ENCODE assay signal across 14 mouse cellular contexts in the genomic region with DNA sequence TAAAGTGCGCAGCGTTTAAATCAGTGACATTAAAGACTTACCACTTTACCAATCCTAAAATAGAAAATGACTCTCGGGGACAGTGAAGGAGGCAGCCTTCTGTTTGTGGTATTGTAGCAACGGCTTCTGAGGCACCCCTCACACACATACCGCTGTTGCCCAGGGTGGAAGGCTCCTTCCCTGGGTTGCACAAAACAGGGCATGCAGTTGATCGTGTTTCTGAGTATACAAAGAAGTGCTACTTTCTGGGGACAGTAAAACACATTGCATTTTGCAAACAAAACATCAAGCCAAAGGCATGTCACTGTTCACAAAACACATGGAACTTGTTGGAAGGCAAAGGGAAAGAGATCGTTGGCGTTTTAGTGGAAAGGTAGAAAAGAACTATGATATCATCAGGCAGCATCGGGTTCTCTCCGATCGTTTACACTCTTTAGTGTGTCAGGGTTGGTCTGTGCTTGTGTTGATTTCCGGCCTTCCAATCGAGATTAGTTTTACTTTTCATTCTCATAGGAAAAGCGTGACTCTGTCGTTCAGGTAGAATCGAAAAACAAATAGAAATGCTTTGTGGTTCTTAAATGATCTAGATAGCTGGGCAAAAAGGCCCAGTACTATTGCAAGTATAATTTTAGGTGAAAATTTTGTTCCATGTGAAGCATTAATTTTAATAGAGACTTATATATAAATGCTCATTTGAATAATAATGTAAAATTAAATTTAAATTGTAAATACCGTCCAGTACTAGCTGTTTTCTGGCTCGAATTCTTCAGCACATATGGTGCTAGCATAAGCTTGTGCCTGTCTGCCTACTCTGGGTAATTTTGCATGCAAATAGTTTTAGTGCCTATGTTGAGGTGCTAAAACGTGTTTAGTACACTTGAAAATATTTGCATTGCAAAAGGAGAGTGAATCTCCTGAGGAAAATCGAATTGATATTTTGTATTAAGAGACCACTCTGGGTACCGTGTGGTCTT.
DNase-seq lines count a peak whose midpoint lies in the region; ATAC-seq lines count a peak whose summit lies in the region.
"Had no signal": no experiment of that assay in that cellular context is flagged by ENCODE, and none has a peak within 500 bp of the region (broad histone marks: within the 10 kb centered on the region; RNA-seq: fewer than 3 reads in every experiment).

No protein-coding gene starts in this region.

- WGBS in neural tube, embryonic 13.5 days = 79% methylated on average over 21 of the region's 21 CpGs
- WGBS in heart, embryonic 14.5 days = 67% methylated on average over 21 of the region's 21 CpGs
- 71% methylated on average over 21 of the region's 21 CpGs for WGBS in neural tube, embryonic 15.5 days
- WGBS in intestine, embryonic 15.5 days = 82% methylated on average over 21 of the region's 21 CpGs

- DNase-seq in heart, adult 11 months = peak; percentile 91
- no peak for DNase-seq in heart, adult 8-10 months (ENCODE audit: low spot score)
- no peak for DNase-seq in neural tube, embryonic 10.5 days (ENCODE audit: extremely low spot score, low spot score)
- DNase-seq in embryo, embryonic 10.5 days (ENCODE audit: low spot score) = no peak
- DNase-seq: gastrocnemius, postnatal 25 days; kidney, postnatal 4 days; liver, embryonic 13.5 days; right cerebral cortex, postnatal 25 days; thymus, postnatal 25 days had no signal

- H3K4me3 ChIP-seq in neural tube, embryonic 13.5 days = no peak overlapping the region
- H3K4me3 ChIP-seq in heart, embryonic 14.5 days (ENCODE audit: control insufficient read depth in 1 of 2, insufficient read depth in 1 of 2, low read depth in 1 of 2, low read length in 2 of 2) = no peak overlapping the region
- H3K4me3 ChIP-seq in neural tube, embryonic 15.5 days (replicated peaks) = no peak overlapping the region
- no peak overlapping the region for H3K4me3 ChIP-seq in intestine, embryonic 15.5 days (replicated peaks)
- H3K4me3 ChIP-seq: liver, embryonic 13.5 days had no signal

- H3K9me3 ChIP-seq in neural tube, embryonic 13.5 days = no peaks in the 10 kb centered on the region
- no peaks in the 10 kb centered on the region for H3K9me3 ChIP-seq in heart, embryonic 14.5 days (ENCODE audit: control insufficient read depth, low read length)
- no peaks in the 10 kb centered on the region for H3K9me3 ChIP-seq in neural tube, embryonic 15.5 days (replicated peaks)
- H3K9me3 ChIP-seq in intestine, embryonic 15.5 days = no peaks in the 10 kb centered on the region
- H3K9me3 ChIP-seq: liver, embryonic 13.5 days had no signal

- ATAC-seq in neural tube, embryonic 13.5 days (ENCODE audit: low read depth) = no peak
- no peak for ATAC-seq in heart, embryonic 14.5 days (ENCODE audit: insufficient number of reproducible peaks, insufficient read depth, low FRiP score, low read depth)
- ATAC-seq in neural tube, embryonic 15.5 days (ENCODE audit: low FRiP score) = no peak
- ATAC-seq in intestine, embryonic 15.5 days = no peak

- no peak overlapping the region for H3K9ac ChIP-seq in neural tube, embryonic 13.5 days
- peak overlapping the region; percentile 1; the same call in 1 of the 2 replicates for H3K9ac ChIP-seq in heart, embryonic 14.5 days (ENCODE audit: low read length)
- no peak overlapping the region for H3K9ac ChIP-seq in neural tube, embryonic 15.5 days (replicated peaks)
- no peak overlapping the region for H3K9ac ChIP-seq in intestine, embryonic 15.5 days
- H3K9ac ChIP-seq: liver, embryonic 13.5 days had no signal

- no peaks in the 10 kb centered on the region for H3K36me3 ChIP-seq in neural tube, embryonic 13.5 days
- no peaks in the 10 kb centered on the region for H3K36me3 ChIP-seq in heart, embryonic 14.5 days (ENCODE audit: control insufficient read depth, insufficient read depth, low read length)
- no peaks in the 10 kb centered on the region for H3K36me3 ChIP-seq in neural tube, embryonic 15.5 days
- H3K36me3 ChIP-seq in intestine, embryonic 15.5 days = no peaks in the 10 kb centered on the region
- H3K36me3 ChIP-seq: liver, embryonic 13.5 days had no signal

- H3K27ac ChIP-seq in neural tube, embryonic 13.5 days (replicated peaks) = peak overlapping the region; percentile 33
- peak overlapping the region; percentile 15 to 25; a peak in 3 of 4 replicates for H3K27ac ChIP-seq in heart, embryonic 14.5 days (replicated peaks in 1 of 2; ENCODE audit: control insufficient read depth in 1 of 2, insufficient read depth in 1 of 2, low read depth in 2 of 2, low read length in 2 of 2)
- H3K27ac ChIP-seq in neural tube, embryonic 15.5 days (replicated peaks) = peak overlapping the region; percentile 18; the same call in 1 of the 2 replicates
- H3K27ac ChIP-seq in intestine, embryonic 15.5 days = no peak overlapping the region
- H3K27ac ChIP-seq: liver, embryonic 13.5 days had no signal

- H3K4me1 ChIP-seq in neural tube, embryonic 13.5 days (replicated peaks) = peaks cover 53% of the 10 kb centered on the region
- H3K4me1 ChIP-seq in heart, embryonic 14.5 days (ENCODE audit: control insufficient read depth in 2 of 2, insufficient read depth in 2 of 2, low read length in 2 of 2) = peaks cover 21 to 31% of the 10 kb centered on the region in 2 experiments
- H3K4me1 ChIP-seq in neural tube, embryonic 15.5 days = peaks cover 25% of the 10 kb centered on the region
- H3K4me1 ChIP-seq in intestine, embryonic 15.5 days (replicated peaks) = no peaks in the 10 kb centered on the region
- H3K4me1 ChIP-seq: liver, embryonic 13.5 days had no signal

- H3K27me3 ChIP-seq in neural tube, embryonic 13.5 days = no peaks in the 10 kb centered on the region
- no peaks in the 10 kb centered on the region for H3K27me3 ChIP-seq in heart, embryonic 14.5 days (ENCODE audit: control insufficient read depth, insufficient read depth, low read length)
- no peaks in the 10 kb centered on the region for H3K27me3 ChIP-seq in neural tube, embryonic 15.5 days (replicated peaks)
- H3K27me3 ChIP-seq in intestine, embryonic 15.5 days (replicated peaks) = no peaks in the 10 kb centered on the region
- H3K27me3 ChIP-seq: CH12.LX; liver, embryonic 13.5 days had no signal

- no peak overlapping the region for H3K4me2 ChIP-seq in neural tube, embryonic 13.5 days
- peak overlapping the region; percentile 40; the same call in 1 of the 2 replicates for H3K4me2 ChIP-seq in heart, embryonic 14.5 days (ENCODE audit: low read length)
- H3K4me2 ChIP-seq in neural tube, embryonic 15.5 days = no peak overlapping the region
- no peak overlapping the region for H3K4me2 ChIP-seq in intestine, embryonic 15.5 days (replicated peaks)
- H3K4me2 ChIP-seq: liver, embryonic 13.5 days had no signal
